Mouse (Mus musculus) kidney, adult 2 months (tissue): ENCODE measurements around the gene Ccdc33.

Experiments used
- CTCF ChIP-seq: fragments of 200-500 bp; conservative IDR thresholded peaks from 2 replicates; pipeline ENCODE4 v1.5.1; 2011; ENCODE audit warnings: low read depth, mild to moderate bottlenecking, control low read depth, low read length, moderate library complexity, mixed read lengths; ENCODE audit not compliant: insufficient read depth, insufficient read length
- POLR2A ChIP-seq: fragments of 200-500 bp; IDR thresholded peaks from one replicate; pipeline ENCODE4 v1.6.1; 2011; ENCODE audit warnings: low read depth, low read length, control low read depth

- TF ChIP-seq CTCF (no peak), POLR2A (no peak)
Observed at GRCm38 (mm10) chr9:58156819-58157560, 38.4 kb upstream of the Ccdc33 start.
